Mouse (Mus musculus) kidney, adult 2 months (tissue): ENCODE measurements around the gene Mcu. TPM values are rescaled to one million over a fixed set of nuclear protein-coding genes. Genes with fewer than 3 reads are reported as not detected.
A peak's percentile ranks its signal among the peaks of the same experiment; 100 is the strongest.

Source experiments
- DNase-seq: peaks from one replicate; pipeline ENCODE4 v3.0.0; 2021
- H3K27ac ChIP-seq: fragments of 200-500 bp; 2 replicates; pipeline ENCODE4 v1.5.1; 2012; ENCODE audit warnings: low read depth, low read length, control low read depth, inconsistent platforms; ENCODE audit not compliant: insufficient read depth
- H3K27me3 ChIP-seq: fragments of 200-500 bp; replicated peaks from 2 replicates; pipeline ENCODE4 v1.6.1; 2012; ENCODE audit warnings: mild to moderate bottlenecking, moderate library complexity, low read length, inconsistent platforms; ENCODE audit not compliant: control insufficient read depth, insufficient read depth
- H3K36me3 ChIP-seq: fragments of 200-500 bp; 2 replicates; pipeline ENCODE4 v1.6.1; 2012; ENCODE audit warnings: mild to moderate bottlenecking, moderate library complexity, low read length, inconsistent platforms; ENCODE audit not compliant: control insufficient read depth, insufficient read depth
- H3K4me1 ChIP-seq: fragments of 200-500 bp; 2 replicates; pipeline ENCODE4 v1.6.1; 2011; ENCODE audit warnings: low read length; ENCODE audit not compliant: control insufficient read depth, insufficient read depth
- H3K4me3 ChIP-seq: fragments of 200-500 bp; 2 replicates; pipeline ENCODE4 v1.5.1; 2011; ENCODE audit warnings: mild to moderate bottlenecking, low read depth, low read length, control low read depth; ENCODE audit not compliant: insufficient read depth
- CTCF ChIP-seq: fragments of 200-500 bp; conservative IDR thresholded peaks from 2 replicates; pipeline ENCODE4 v1.5.1; 2011; ENCODE audit warnings: low read depth, mild to moderate bottlenecking, control low read depth, low read length, moderate library complexity, mixed read lengths; ENCODE audit not compliant: insufficient read depth, insufficient read length
- POLR2A ChIP-seq: fragments of 200-500 bp; IDR thresholded peaks from one replicate; pipeline ENCODE4 v1.6.1; 2011; ENCODE audit warnings: low read depth, low read length, control low read depth
- WGBS: fragments of 180-500 bp; shearing (Covaris S2); methylation state at CpG from one replicate; pipeline ENCODE4 v1.1.7; 2018; 5-methylcytosine and 5-hydroxymethylcytosine counted together
- polyA plus RNA-seq: library from polyadenylated mRNA; depleted of rRNA; stranded (reverse); fragments of >200 nt; gene quantifications from 2 replicates; pipeline ENCODE4 v1.2.3, GENCODE M21; 2012

Mcu gene
- polyA plus RNA-seq, 1 experiment: 16.2 TPM

- Histone ChIP-seq H3K36me3 (no peaks in the 10 kb centered on the region), H3K27me3 (no peaks in the 10 kb centered on the region), H3K4me1 (peaks cover 3% of the 10 kb centered on the region; the same call in 1 of the 2 replicates), H3K27ac (no peak overlapping the region), H3K4me3 (no peak overlapping the region)
- TF ChIP-seq POLR2A (no peak), CTCF (no peak)
- 22% methylated on average over 7 of the region's 7 CpGs for WGBS
- DNase-seq: peak; percentile 63
Observed at GRCm38 (mm10) chr10:59443212-59443611, 173.3 kb downstream of the Mcu start.

GRCm38 (mm10) chr10:59441735-59442134, 174.8 kb downstream of the Mcu start, which contains the start of gene Oit3:
TSS of gene Oit3 (minus strand) at chr10:59441778.
- 73% methylated on average over 11 of the region's 11 CpGs for WGBS
- H3K4me3 ChIP-seq: no peak within 1 kb of the TSS
- TF ChIP-seq POLR2A: no peak
- no peak for TF ChIP-seq CTCF

GRCm38 (mm10) chr10:59440177-59440576, 176.3 kb downstream of the Mcu start:
- TF ChIP-seq POLR2A (no peak), CTCF (no peak)
- Histone ChIP-seq H3K27ac (no peak overlapping the region), H3K27me3 (no peaks in the 10 kb centered on the region), H3K4me1 (peaks cover 3% of the 10 kb centered on the region; the same call in 1 of the 2 replicates), H3K4me3 (no peak overlapping the region), H3K36me3 (no peaks in the 10 kb centered on the region)
- no peak for DNase-seq
- WGBS: 65% methylated on average over 6 of the region's 6 CpGs

More at GRCm38 (mm10) chr10:59441735-59442134, 174.8 kb downstream of the Mcu start, which contains the start of gene Oit3:
- DNase-seq: no peak
- Histone ChIP-seq H3K27me3 (no peaks in the 10 kb centered on the region), H3K36me3 (no peaks in the 10 kb centered on the region), H3K4me1 (peaks cover 3% of the 10 kb centered on the region; the same call in 1 of the 2 replicates), H3K27ac (no peak within 1 kb of the TSS)

- 31% methylated on average over 5 of the region's 5 CpGs for WGBS
- Histone ChIP-seq H3K4me1 (peaks cover 3% of the 10 kb centered on the region; the same call in 1 of the 2 replicates), H3K4me3 (no peak overlapping the region), H3K27me3 (no peaks in the 10 kb centered on the region), H3K27ac (peak overlapping the region; percentile 66; the same call in 1 of the 2 replicates), H3K36me3 (no peaks in the 10 kb centered on the region)
- TF ChIP-seq POLR2A: no peak
- TF ChIP-seq CTCF: no peak
- DNase-seq: peak; percentile 79
Observed at GRCm38 (mm10) chr10:59439508-59439931, 177.0 kb downstream of the Mcu start.

- H3K4me3 ChIP-seq: no peak overlapping the region
- no peak overlapping the region for H3K27ac ChIP-seq
- no peaks in the 10 kb centered on the region for H3K27me3 ChIP-seq
- no peak for TF ChIP-seq POLR2A
- TF ChIP-seq CTCF: no peak
- DNase-seq: no peak
- H3K36me3 ChIP-seq: no peaks in the 10 kb centered on the region
- WGBS: 97% methylated on average over 12 of the region's 12 CpGs
- peaks cover 3% of the 10 kb centered on the region; the same call in 1 of the 2 replicates for H3K4me1 ChIP-seq
Observed at GRCm38 (mm10) chr10:59438651-59439050, 177.8 kb downstream of the Mcu start.

- Histone ChIP-seq H3K4me3 (no peak overlapping the region), H3K36me3 (no peaks in the 10 kb centered on the region), H3K27me3 (no peaks in the 10 kb centered on the region), H3K4me1 (peaks cover 3% of the 10 kb centered on the region; the same call in 1 of the 2 replicates), H3K27ac (no peak overlapping the region)
- 96% methylated on average over 18 of the region's 18 CpGs for WGBS
- TF ChIP-seq POLR2A (no peak), CTCF (no peak)
- DNase-seq: no peak
Observed at GRCm38 (mm10) chr10:59435746-59436145, 180.7 kb downstream of the Mcu start.

- Histone ChIP-seq H3K4me1 (no peaks in the 10 kb centered on the region), H3K36me3 (no peaks in the 10 kb centered on the region), H3K27me3 (no peaks in the 10 kb centered on the region), H3K4me3 (no peak overlapping the region), H3K27ac (no peak overlapping the region)
- no peak for DNase-seq
- no peak for TF ChIP-seq POLR2A
- no peak for TF ChIP-seq CTCF
- 58% methylated on average over 6 of the region's 6 CpGs for WGBS
Observed at GRCm38 (mm10) chr10:59430701-59431218, 185.7 kb downstream of the Mcu start.
